Mouse (Mus musculus): ENCODE data around the gene 2210408I21Rik. TPM values are rescaled to one million over a fixed set of nuclear protein-coding genes. Genes with fewer than 3 reads are reported as not detected.
A peak's percentile ranks its signal among the peaks of the same experiment; 100 is the strongest.

The 2210408I21Rik gene
- polyA plus RNA-seq, 1 experiment from 2014 or later = 11.3 TPM

GRCm38 (mm10) chr13:77295519-77295918 is 160.2 kb downstream of the 2210408I21Rik start:
- peak; percentile 96 for ATAC-seq
- WGBS = 81% methylated on average over 3 of the region's 3 CpGs
- no peaks in the 10 kb centered on the region for H3K36me3 ChIP-seq (ENCODE audit: poor library complexity, severe bottlenecking)

GRCm38 (mm10) chr13:77324101-77324500 is 188.8 kb downstream of the 2210408I21Rik start:
- 68% methylated on average over 1 of the region's 1 CpGs for WGBS
- Histone ChIP-seq H3K9me3 (replicated peaks) (no peaks in the 10 kb centered on the region), H3K4me1 (no peaks in the 10 kb centered on the region), H3K27ac (no peak overlapping the region), H3K4me3 (no peak overlapping the region), H3K27me3 (no peaks in the 10 kb centered on the region), H3K4me2 (no peak overlapping the region), H3K36me3 (ENCODE audit: poor library complexity, severe bottlenecking) (no peaks in the 10 kb centered on the region), H3K9ac (no peak overlapping the region)
- no peak for ATAC-seq

More at GRCm38 (mm10) chr13:77295519-77295918, 160.2 kb downstream of the 2210408I21Rik start:
- Histone ChIP-seq H3K4me2 (no peak overlapping the region), H3K9ac (no peak overlapping the region), H3K4me3 (no peak overlapping the region), H3K9me3 (replicated peaks) (no peaks in the 10 kb centered on the region), H3K27ac (no peak overlapping the region), H3K27me3 (no peaks in the 10 kb centered on the region), H3K4me1 (no peaks in the 10 kb centered on the region)

GRCm38 (mm10) chr13:77326174-77326959 is 191.0 kb downstream of the 2210408I21Rik start:
- H3K9me3 ChIP-seq (replicated peaks) = no peaks in the 10 kb centered on the region
- H3K27ac ChIP-seq = no peak overlapping the region
- H3K9ac ChIP-seq = no peak overlapping the region
- H3K4me2 ChIP-seq = no peak overlapping the region
- 71% methylated on average over 5 of the region's 5 CpGs for WGBS
- no peaks in the 10 kb centered on the region for H3K36me3 ChIP-seq (ENCODE audit: poor library complexity, severe bottlenecking)
- no peak for ATAC-seq
- H3K4me3 ChIP-seq = no peak overlapping the region
- H3K27me3 ChIP-seq = no peaks in the 10 kb centered on the region
- no peaks in the 10 kb centered on the region for H3K4me1 ChIP-seq

GRCm38 (mm10) chr13:77342097-77342496 is 206.8 kb downstream of the 2210408I21Rik start:
- H3K36me3 ChIP-seq (ENCODE audit: poor library complexity, severe bottlenecking) = no peaks in the 10 kb centered on the region
- no peaks in the 10 kb centered on the region for H3K4me1 ChIP-seq
- H3K27me3 ChIP-seq = no peaks in the 10 kb centered on the region
- no peaks in the 10 kb centered on the region for H3K9me3 ChIP-seq (replicated peaks)
- H3K4me2 ChIP-seq = no peak overlapping the region
- no peak for ATAC-seq
- H3K4me3 ChIP-seq = no peak overlapping the region
- no peak overlapping the region for H3K9ac ChIP-seq
- no peak overlapping the region for H3K27ac ChIP-seq
- WGBS = 87% methylated on average over 2 of the region's 2 CpGs

GRCm38 (mm10) chr13:77385448-77385970 is 250.2 kb downstream of the 2210408I21Rik start:
- Histone ChIP-seq H3K27ac (no peak overlapping the region), H3K9ac (no peak overlapping the region), H3K9me3 (replicated peaks) (no peaks in the 10 kb centered on the region), H3K4me1 (peaks cover 9% of the 10 kb centered on the region), H3K27me3 (no peaks in the 10 kb centered on the region), H3K36me3 (ENCODE audit: poor library complexity, severe bottlenecking) (no peaks in the 10 kb centered on the region), H3K4me3 (no peak overlapping the region), H3K4me2 (no peak overlapping the region)
- no peak for ATAC-seq
- WGBS = 69% methylated on average over 3 of the region's 3 CpGs

- 77% methylated on average over 4 of the region's 4 CpGs for WGBS
- no peak overlapping the region for H3K9ac ChIP-seq
- H3K4me2 ChIP-seq = no peak overlapping the region
- no peaks in the 10 kb centered on the region for H3K36me3 ChIP-seq (ENCODE audit: poor library complexity, severe bottlenecking)
- no peak for ATAC-seq
- H3K4me1 ChIP-seq = peaks cover 9% of the 10 kb centered on the region
- H3K27ac ChIP-seq = no peak overlapping the region
- H3K4me3 ChIP-seq = no peak overlapping the region
- no peaks in the 10 kb centered on the region for H3K9me3 ChIP-seq (replicated peaks)
- no peaks in the 10 kb centered on the region for H3K27me3 ChIP-seq
These were observed 250.7 kb downstream of the 2210408I21Rik start for GRCm38 (mm10) chr13:77386001-77386400.

GRCm38 (mm10) chr13:77388148-77388547 is 252.8 kb downstream of the 2210408I21Rik start:
- Histone ChIP-seq H3K27me3 (no peaks in the 10 kb centered on the region), H3K9me3 (replicated peaks) (no peaks in the 10 kb centered on the region), H3K27ac (no peak overlapping the region; the same call in 1 of the 2 replicates), H3K9ac (no peak overlapping the region), H3K4me3 (no peak overlapping the region), H3K36me3 (ENCODE audit: poor library complexity, severe bottlenecking) (no peaks in the 10 kb centered on the region), H3K4me1 (peaks cover 9% of the 10 kb centered on the region), H3K4me2 (no peak overlapping the region)
- ATAC-seq = peak; percentile 77
- WGBS = 25% methylated on average over 4 of the region's 4 CpGs

GRCm38 (mm10) chr13:77389209-77389608 is 253.9 kb downstream of the 2210408I21Rik start:
- H3K9ac ChIP-seq = no peak overlapping the region
- no peak overlapping the region for H3K4me2 ChIP-seq
- H3K9me3 ChIP-seq (replicated peaks) = no peaks in the 10 kb centered on the region
- no peaks in the 10 kb centered on the region for H3K36me3 ChIP-seq (ENCODE audit: poor library complexity, severe bottlenecking)
- no peak for ATAC-seq
- H3K4me3 ChIP-seq = no peak overlapping the region
- peaks cover 9% of the 10 kb centered on the region for H3K4me1 ChIP-seq
- H3K27me3 ChIP-seq = no peaks in the 10 kb centered on the region
- no peak overlapping the region for H3K27ac ChIP-seq

GRCm38 (mm10) chr13:77396374-77396773 is 261.0 kb downstream of the 2210408I21Rik start:
- no peaks in the 10 kb centered on the region for H3K9me3 ChIP-seq (replicated peaks)
- 38% methylated on average over 2 of the region's 2 CpGs for WGBS
- ATAC-seq = peak; percentile 34
- H3K27ac ChIP-seq = peak overlapping the region; percentile 54
- H3K4me3 ChIP-seq = no peak overlapping the region
- H3K4me2 ChIP-seq = no peak overlapping the region
- no peak overlapping the region for H3K9ac ChIP-seq
- no peaks in the 10 kb centered on the region for H3K27me3 ChIP-seq
- H3K4me1 ChIP-seq = peaks cover 22% of the 10 kb centered on the region
- H3K36me3 ChIP-seq (ENCODE audit: poor library complexity, severe bottlenecking) = no peaks in the 10 kb centered on the region

- ATAC-seq = peak; percentile 84
- Histone ChIP-seq H3K9me3 (replicated peaks) (no peaks in the 10 kb centered on the region), H3K27ac (peak overlapping the region; percentile 88), H3K4me1 (peaks cover 22% of the 10 kb centered on the region), H3K4me3 (no peak overlapping the region), H3K27me3 (no peaks in the 10 kb centered on the region), H3K9ac (no peak overlapping the region), H3K4me2 (peak overlapping the region; percentile 29), H3K36me3 (ENCODE audit: poor library complexity, severe bottlenecking) (no peaks in the 10 kb centered on the region)
- 14% methylated on average over 5 of the region's 5 CpGs for WGBS
These were observed 261.6 kb downstream of the 2210408I21Rik start for GRCm38 (mm10) chr13:77396981-77397380.

GRCm38 (mm10) chr13:77397646-77398045 is 262.3 kb downstream of the 2210408I21Rik start:
- Histone ChIP-seq H3K36me3 (ENCODE audit: poor library complexity, severe bottlenecking) (no peaks in the 10 kb centered on the region), H3K9ac (peak overlapping the region; percentile 41), H3K27ac (peak overlapping the region; percentile 88), H3K27me3 (no peaks in the 10 kb centered on the region), H3K4me3 (no peak overlapping the region), H3K4me2 (peak overlapping the region; percentile 29; the same call in 1 of the 2 replicates), H3K9me3 (replicated peaks) (no peaks in the 10 kb centered on the region), H3K4me1 (peaks cover 25% of the 10 kb centered on the region)
- WGBS = 55% methylated on average over 7 of the region's 7 CpGs
- ATAC-seq = peak; percentile 39; the same call in 1 of the 2 replicates

GRCm38 (mm10) chr13:77398477-77398876 is 263.1 kb downstream of the 2210408I21Rik start:
- Histone ChIP-seq H3K27ac (peak overlapping the region; percentile 88), H3K4me3 (no peak overlapping the region), H3K27me3 (no peaks in the 10 kb centered on the region), H3K4me1 (peaks cover 25% of the 10 kb centered on the region), H3K36me3 (ENCODE audit: poor library complexity, severe bottlenecking) (no peaks in the 10 kb centered on the region), H3K9me3 (replicated peaks) (no peaks in the 10 kb centered on the region), H3K9ac (no peak overlapping the region), H3K4me2 (no peak overlapping the region)
- WGBS = 56% methylated on average over 3 of the region's 3 CpGs
- ATAC-seq = no peak
